Mouse (Mus musculus) embryonic facial prominence, embryonic 14.5 days (tissue): ENCODE results near the gene Olfm2. TPM values are rescaled to one million over a fixed set of nuclear protein-coding genes. Genes with fewer than 3 reads are reported as not detected.

Source experiments
- ATAC-seq: fragments of 200-750 bp; cut with Nextera tagmentation; 2 replicates; pipeline ENCODE4 v1.8.0; 2017; ENCODE audit warnings: low read depth, moderate number of reproducible peaks, moderate TSS enrichment
- DNase-seq: peaks from one replicate; pipeline ENCODE4 v3.0.0-alpha.2; 2015; ENCODE audit warnings: low spot score
- H3K27ac ChIP-seq: fragments of 300-500 bp; sonication (generic); replicated peaks from 2 replicates; pipeline ENCODE4 v1.5.1; 2014; ENCODE audit warnings: low read depth, mild to moderate bottlenecking, low read length, moderate library complexity
- H3K27me3 ChIP-seq: fragments of 300-500 bp; sonication (generic); replicated peaks from 2 replicates; pipeline ENCODE4 v1.6.1; 2014; ENCODE audit warnings: low read length; ENCODE audit not compliant: control insufficient read depth, insufficient read depth
- H3K36me3 ChIP-seq: fragments of 300-500 bp; sonication (generic); 2 replicates; pipeline ENCODE4 v1.6.1; 2014; ENCODE audit warnings: low read length, mixed read lengths; ENCODE audit not compliant: control insufficient read depth, insufficient read depth
- H3K4me1 ChIP-seq: fragments of 300-500 bp; sonication (generic); 2 replicates; pipeline ENCODE4 v1.6.1; 2014; ENCODE audit warnings: antibody characterized with exemption, low read length; ENCODE audit not compliant: control insufficient read depth, insufficient read depth
- H3K4me2 ChIP-seq: fragments of 300-500 bp; sonication (generic); 2 replicates; pipeline ENCODE4 v1.6.1; 2014; ENCODE audit warnings: low read depth, mild to moderate bottlenecking, low read length, moderate library complexity, mixed read lengths
- H3K4me3 ChIP-seq: fragments of 300-500 bp; sonication (generic); 2 replicates; pipeline ENCODE4 v1.5.1; 2014; ENCODE audit warnings: low read depth, mild to moderate bottlenecking, low read length
- H3K9ac ChIP-seq: fragments of 300-500 bp; sonication (generic); 2 replicates; pipeline ENCODE4 v1.6.1; 2014; ENCODE audit warnings: low read depth, mild to moderate bottlenecking, low read length, moderate library complexity, mixed read lengths
- H3K9me3 ChIP-seq: fragments of 300-500 bp; sonication (generic); 2 replicates; pipeline ENCODE4 v1.6.1; 2016; ENCODE audit warnings: low read length; ENCODE audit not compliant: control insufficient read depth
- WGBS: fragments of 180-500 bp; shearing (Covaris S2); extraction: QIAGEN DNeasy Blood & Tissue Kit; methylation state at CpG from one replicate; pipeline ENCODE4 v1.1.7; 2014; 5-methylcytosine and 5-hydroxymethylcytosine counted together
- polyA plus RNA-seq: library from polyadenylated mRNA; unstranded; fragments of >200 nt; fragmentation: Nextera tagmentation; extraction: Ambion mirVana; gene quantifications from 2 replicates; pipeline ENCODE4 v1.2.1, GENCODE M21; 2014

Olfm2 gene
- polyA plus RNA-seq: 9.2 and 9.7 TPM in 2 replicates

DNA sequence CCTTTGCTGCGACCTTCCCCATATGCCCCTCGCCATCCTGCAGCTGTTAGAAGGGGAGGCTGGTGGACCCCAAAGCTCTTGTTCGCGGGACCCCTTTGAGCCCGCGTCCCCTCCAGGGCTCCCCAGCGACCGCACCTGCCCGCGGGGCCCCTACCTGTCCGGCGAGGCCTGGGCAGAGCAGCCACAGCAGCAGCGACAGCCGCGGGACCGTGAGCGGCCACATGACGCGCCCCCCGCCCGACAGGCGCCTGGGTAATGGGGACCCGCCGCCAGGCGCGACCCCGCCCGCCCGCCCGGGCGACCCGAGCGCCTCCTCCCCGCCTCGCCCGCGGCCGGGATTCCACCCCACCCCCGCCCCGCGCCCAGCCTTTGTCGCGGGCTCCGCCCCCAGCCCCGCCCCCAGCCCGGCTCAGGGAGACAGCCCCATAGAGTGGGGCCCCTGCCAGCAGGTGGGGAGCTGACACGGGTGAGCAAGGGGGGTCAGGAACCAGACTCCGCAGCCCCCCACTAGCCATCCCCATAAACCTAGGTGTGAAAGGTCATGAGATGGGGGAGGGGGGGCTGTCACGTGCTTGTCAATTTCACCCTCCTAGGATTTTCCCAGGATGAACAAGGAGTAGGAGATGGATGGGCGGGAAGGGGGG, at the start of gene Olfm2:
Gene Olfm2 (minus strand): TSS at position 333 of the 644 bp plus-strand sequence.
- Histone ChIP-seq H3K4me1 (peaks cover 2% of the 10 kb centered on the region; the same call in 1 of the 2 replicates), H3K36me3 (no peaks in the 10 kb centered on the region), H3K27ac (no peak within 1 kb of the TSS), H3K9ac (peak within 1 kb of the TSS; percentile 65), H3K9me3 (0 out of 2 replicates have a peak, but pooled peaks cover 4% of the 10 kb centered on the region), H3K4me2 (peak within 1 kb of the TSS; percentile 84), H3K4me3 (peak within 1 kb of the TSS; percentile 48), H3K27me3 (peaks cover 36% of the 10 kb centered on the region)
- ATAC-seq: peak; percentile 60
- WGBS: 1% methylated on average over 16 of the region's 50 CpGs
- peak; percentile 39 for DNase-seq

DNA sequence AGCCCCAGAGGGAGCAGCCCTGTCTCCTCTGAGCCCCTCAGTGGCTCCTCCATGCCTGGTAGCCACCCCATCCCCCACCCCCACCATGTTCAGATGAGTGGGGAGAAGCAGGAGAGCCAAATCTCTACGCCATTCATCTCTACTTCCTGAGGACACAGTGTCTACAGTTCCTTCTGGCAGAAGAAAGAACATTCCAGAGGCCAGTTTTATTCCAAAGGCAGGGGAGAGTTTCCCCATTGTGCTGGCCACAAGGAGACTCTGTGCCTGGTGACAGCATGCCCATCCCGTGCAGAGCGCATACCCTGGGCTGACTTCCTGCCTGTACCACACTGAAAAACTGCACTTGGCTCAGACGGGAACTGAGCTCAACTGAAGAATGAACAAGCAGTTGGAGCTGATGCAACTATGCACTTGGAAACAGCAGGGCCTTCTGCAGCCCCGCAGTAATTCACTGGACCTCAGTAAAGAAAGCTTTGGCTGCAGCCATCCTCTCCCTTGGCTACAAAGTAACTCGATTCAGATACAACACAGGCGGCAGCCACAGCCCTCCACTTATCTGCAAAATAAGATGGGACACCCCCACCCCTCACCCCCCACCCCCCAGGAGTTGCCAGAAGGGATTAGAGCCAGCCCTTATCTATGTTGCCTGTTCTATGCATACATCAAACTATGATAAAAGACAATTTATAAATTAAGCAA, 48.1 kb upstream of the Olfm2 start:
- WGBS: 25% methylated on average over 7 of the region's 7 CpGs
- DNase-seq: peak; percentile 76
- Histone ChIP-seq H3K4me3 (no peak overlapping the region), H3K4me2 (no peak overlapping the region), H3K27me3 (no peaks in the 10 kb centered on the region), H3K9ac (no peak overlapping the region), H3K27ac (peak overlapping the region; percentile 41), H3K4me1 (peaks cover 13% of the 10 kb centered on the region), H3K9me3 (no peaks in the 10 kb centered on the region), H3K36me3 (no peaks in the 10 kb centered on the region)
- ATAC-seq: peak; percentile 81

DNA sequence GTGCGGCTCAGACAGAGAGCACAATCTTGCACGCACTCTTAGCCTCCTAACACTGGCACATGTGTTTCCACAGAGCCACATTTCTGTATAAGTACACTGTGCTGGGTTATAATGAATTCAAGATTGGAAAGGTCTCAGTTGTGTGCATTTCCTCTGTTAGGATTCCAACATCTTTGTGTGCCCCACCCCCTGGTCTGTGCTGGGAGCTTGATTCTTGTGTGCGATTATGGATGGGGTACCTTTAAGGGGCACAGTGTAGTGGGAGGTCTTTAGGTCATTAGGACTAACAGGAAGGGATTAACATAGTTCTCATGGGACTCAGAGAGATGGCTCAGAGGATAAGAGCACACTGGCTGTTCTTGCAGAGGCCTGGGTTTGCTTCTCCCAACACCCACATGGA, 44.2 kb upstream of the Olfm2 start:
- Histone ChIP-seq H3K4me2 (no peak overlapping the region), H3K9me3 (no peaks in the 10 kb centered on the region), H3K27ac (peak overlapping the region; percentile 85), H3K4me1 (peaks cover 13% of the 10 kb centered on the region), H3K36me3 (no peaks in the 10 kb centered on the region), H3K9ac (no peak overlapping the region), H3K27me3 (no peaks in the 10 kb centered on the region), H3K4me3 (no peak overlapping the region)
- peak; percentile 67 for ATAC-seq
- WGBS: 26% methylated on average over 3 of the region's 3 CpGs
- DNase-seq: peak; percentile 74

DNA sequence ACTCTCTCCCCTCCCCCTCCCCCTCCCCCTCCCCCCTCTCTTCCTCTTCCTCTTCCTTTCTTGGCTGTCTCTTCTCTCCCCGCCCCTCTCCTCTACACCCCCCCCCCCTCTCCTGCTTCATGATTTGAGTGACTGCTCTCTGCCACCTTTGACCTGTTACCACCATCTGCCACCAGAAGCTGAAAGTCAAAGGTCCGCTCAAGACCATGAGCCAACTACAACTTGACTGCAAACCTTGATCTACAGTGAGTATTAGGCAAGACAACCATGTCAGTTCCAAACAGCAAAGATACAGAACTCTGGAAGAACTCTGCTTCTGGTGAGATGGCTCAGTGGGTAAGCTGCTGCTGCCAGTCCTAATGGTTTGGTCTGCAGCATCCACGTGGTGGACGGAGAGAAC, 43.5 kb upstream of the Olfm2 start:
- peaks cover 13% of the 10 kb centered on the region for H3K4me1 ChIP-seq
- no peaks in the 10 kb centered on the region for H3K27me3 ChIP-seq
- DNase-seq (no peak), ATAC-seq (no peak)
- H3K9ac ChIP-seq: no peak overlapping the region
- H3K27ac ChIP-seq: peak overlapping the region; percentile 85
- no peaks in the 10 kb centered on the region for H3K9me3 ChIP-seq
- H3K4me3 ChIP-seq: no peak overlapping the region
- 72% methylated on average over 3 of the region's 4 CpGs for WGBS
- H3K36me3 ChIP-seq: no peaks in the 10 kb centered on the region
- no peak overlapping the region for H3K4me2 ChIP-seq

DNA sequence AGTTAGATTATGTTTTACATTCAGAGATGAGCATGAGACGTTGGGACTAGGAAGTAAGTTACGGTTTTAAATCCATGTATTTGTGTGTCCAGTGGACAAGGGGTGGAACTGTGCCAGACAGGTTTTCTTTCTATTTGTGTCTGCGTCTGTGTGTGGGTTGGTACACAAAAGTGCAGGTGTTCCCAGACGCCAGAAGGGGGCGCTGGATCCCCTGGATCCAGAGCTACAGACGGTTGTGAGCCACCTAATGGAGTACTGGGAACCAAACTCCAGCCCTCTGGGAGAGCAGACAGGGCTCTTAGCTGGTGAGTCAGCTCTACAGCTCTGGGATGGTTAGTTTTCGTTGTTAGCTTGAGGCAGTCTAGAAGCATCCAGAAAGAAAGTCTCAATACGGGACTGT, 41.8 kb upstream of the Olfm2 start:
- H3K4me3 ChIP-seq: no peak overlapping the region
- no peaks in the 10 kb centered on the region for H3K27me3 ChIP-seq
- H3K27ac ChIP-seq: no peak overlapping the region
- ATAC-seq (no peak), DNase-seq (no peak)
- 76% methylated on average over 8 of the region's 8 CpGs for WGBS
- H3K9ac ChIP-seq: no peak overlapping the region
- no peaks in the 10 kb centered on the region for H3K9me3 ChIP-seq
- no peak overlapping the region for H3K4me2 ChIP-seq
- no peaks in the 10 kb centered on the region for H3K36me3 ChIP-seq
- H3K4me1 ChIP-seq: peaks cover 7% of the 10 kb centered on the region

DNA sequence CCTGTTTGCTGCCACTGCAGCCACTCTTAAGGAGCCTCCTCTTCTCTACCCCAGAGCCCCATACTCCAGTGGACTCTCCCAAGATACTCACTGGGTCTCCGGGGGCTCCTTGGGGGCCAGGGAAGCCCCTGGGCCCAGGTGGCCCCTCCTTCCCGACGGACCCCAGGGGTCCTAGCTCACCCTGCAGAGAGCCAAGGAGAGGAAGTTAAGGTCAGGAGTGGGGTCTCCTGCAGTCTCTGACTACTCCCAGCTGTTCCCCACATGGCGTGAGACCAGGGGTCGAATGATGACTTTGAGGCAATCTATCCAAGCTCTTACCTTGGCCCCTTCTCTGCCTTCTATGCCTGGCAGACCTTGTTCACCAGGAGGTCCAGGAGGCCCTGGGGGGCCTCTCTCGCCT, 38.9 kb upstream of the Olfm2 start:
- no peaks in the 10 kb centered on the region for H3K27me3 ChIP-seq
- no peak overlapping the region for H3K4me2 ChIP-seq
- H3K36me3 ChIP-seq: no peaks in the 10 kb centered on the region
- WGBS: 49% methylated on average over 6 of the region's 6 CpGs
- H3K9ac ChIP-seq: no peak overlapping the region
- H3K9me3 ChIP-seq: peaks cover 6% of the 10 kb centered on the region; the same call in 1 of the 2 replicates
- H3K4me1 ChIP-seq: peaks cover 5% of the 10 kb centered on the region
- no peak for DNase-seq
- ATAC-seq: no peak
- no peak overlapping the region for H3K4me3 ChIP-seq
- no peak overlapping the region for H3K27ac ChIP-seq

DNA sequence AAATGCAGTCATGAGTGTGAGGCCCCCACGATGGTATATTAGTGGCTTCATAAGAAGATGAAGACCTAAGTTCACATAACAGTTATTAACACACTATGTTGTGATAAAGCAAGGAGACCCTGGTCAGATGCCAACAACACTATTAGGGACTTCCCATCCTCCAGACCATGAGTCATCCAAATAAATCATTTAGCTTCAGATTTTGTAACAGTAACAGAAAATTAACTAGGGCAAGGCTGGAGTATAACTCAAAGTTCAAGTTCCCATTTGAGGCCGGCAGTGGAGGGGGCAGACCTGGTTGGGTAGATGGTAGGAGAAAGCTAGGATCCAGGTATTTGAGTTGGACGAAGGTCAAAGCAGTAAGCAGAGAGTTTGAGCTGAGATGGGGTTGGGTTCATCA, 35.1 kb upstream of the Olfm2 start:
- DNase-seq: no peak
- no peaks in the 10 kb centered on the region for H3K4me1 ChIP-seq
- WGBS: 73% methylated on average over 3 of the region's 3 CpGs

DNA sequence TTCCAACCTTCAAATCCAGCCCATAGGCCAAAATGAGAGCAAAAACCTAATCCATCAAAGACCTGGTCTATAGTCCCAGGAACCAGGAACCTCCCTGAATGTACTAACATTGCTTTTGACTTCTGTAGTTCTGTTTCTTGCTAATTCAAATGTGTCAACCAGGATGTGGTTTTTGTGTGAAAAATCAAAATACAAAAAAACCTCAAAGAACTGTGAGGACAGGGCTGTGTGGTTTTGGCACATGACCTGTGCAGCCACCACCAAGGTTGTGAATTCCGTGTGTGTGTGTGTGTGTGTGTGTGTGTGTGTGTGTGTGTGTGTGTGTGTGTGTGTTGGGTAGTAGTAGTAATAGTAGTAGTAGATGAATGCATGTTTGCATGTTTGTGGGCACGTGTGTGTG, 19.1 kb upstream of the Olfm2 start:
- WGBS: 66% methylated on average over 2 of the region's 2 CpGs
- no peak for ATAC-seq
- no peak overlapping the region for H3K4me3 ChIP-seq
- no peak for DNase-seq
- no peaks in the 10 kb centered on the region for H3K27me3 ChIP-seq
- H3K9me3 ChIP-seq: no peaks in the 10 kb centered on the region
- H3K4me1 ChIP-seq: no peaks in the 10 kb centered on the region
- no peak overlapping the region for H3K9ac ChIP-seq
- no peaks in the 10 kb centered on the region for H3K36me3 ChIP-seq
- no peak overlapping the region for H3K4me2 ChIP-seq
- H3K27ac ChIP-seq: no peak overlapping the region

More for the DNA sequence above, 35.1 kb upstream of the Olfm2 start:
- Histone ChIP-seq H3K9me3 (peaks cover 6% of the 10 kb centered on the region; the same call in 1 of the 2 replicates), H3K36me3 (no peaks in the 10 kb centered on the region), H3K4me2 (no peak overlapping the region), H3K4me3 (no peak overlapping the region), H3K27me3 (no peaks in the 10 kb centered on the region), H3K27ac (no peak overlapping the region), H3K9ac (no peak overlapping the region)
- no peak for ATAC-seq
